Mouse (Mus musculus) cerebellum, adult 2 months (tissue): ENCODE measurements around the gene Banf1.

ENCODE experiments used
- CTCF ChIP-seq: fragments of 200-500 bp; IDR thresholded peaks from 2 replicates; pipeline ENCODE4 v1.5.1; 2011; ENCODE audit warnings: low read depth, mild to moderate bottlenecking, control low read depth, low read length, moderate library complexity, borderline replicate concordance; ENCODE audit not compliant: insufficient read depth
- POLR2A ChIP-seq: fragments of 200-500 bp; IDR thresholded peaks from 2 replicates; pipeline ENCODE4 v1.6.1; 2011; ENCODE audit warnings: low read length, control low read depth, borderline replicate concordance; ENCODE audit not compliant: insufficient read depth

GRCm38 (mm10) chr19:5364124-5364523, 2.8 kb downstream of the Banf1 start:
- TF ChIP-seq POLR2A (no peak), CTCF (no peak)
